Mouse (Mus musculus): ENCODE measurements around the gene Fermt3.
"Not testable (repeated sequence)": the region's sequence is repeated elsewhere in the genome, so short reads cannot be mapped to it uniquely, and the experiment has no call there.

The Fermt3 gene

DNA sequence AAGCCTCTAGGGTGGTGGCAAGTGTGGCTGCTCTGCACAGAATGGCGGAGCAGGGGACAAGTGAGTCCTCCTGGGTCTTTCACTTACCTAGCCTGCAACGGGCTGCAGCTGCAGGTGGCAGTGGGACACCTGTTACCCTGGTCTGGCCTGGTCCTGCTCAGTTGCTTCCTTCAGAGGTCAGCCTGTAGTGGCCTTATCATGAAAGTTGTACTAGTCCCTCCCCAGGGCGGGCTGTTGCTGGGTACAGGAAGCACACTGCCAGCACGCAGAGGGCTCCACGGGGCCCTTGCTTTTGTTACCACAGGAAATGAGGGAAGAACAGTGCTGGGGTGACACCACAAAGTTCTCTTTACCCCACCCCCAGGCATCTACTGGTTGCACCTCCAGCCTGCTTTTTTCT lies at the start of gene Fermt3:
Gene Fermt3 (minus strand): TSS at position 279 of the 400 bp plus-strand sequence.
- DNase-seq = no peak

DNA sequence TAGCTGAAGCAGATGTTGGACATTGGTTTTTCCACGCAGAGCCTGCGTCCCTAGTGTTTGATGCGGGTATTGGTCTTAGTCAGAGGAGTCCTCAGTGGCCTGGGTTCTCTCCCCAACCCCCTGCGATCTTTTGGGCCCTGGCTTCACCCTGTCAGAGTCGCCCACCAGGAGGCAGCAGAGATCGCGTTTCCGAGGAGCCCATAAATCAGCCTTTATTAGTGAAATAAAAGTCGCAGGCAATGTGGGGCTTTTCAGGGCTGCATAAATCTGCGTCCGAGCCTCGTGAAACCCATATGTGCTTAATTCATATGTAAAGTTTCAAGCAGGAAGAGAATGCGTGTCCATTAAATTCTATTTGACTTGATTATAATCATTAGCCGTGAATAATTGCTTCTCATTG lies 48.9 kb upstream of the Fermt3 start:
- peak; percentile 94 to 96 for DNase-seq

- no peak for DNase-seq
Observed at GRCm38 (mm10) chr19:7067344-7068050, 48.2 kb upstream of the Fermt3 start.

DNA sequence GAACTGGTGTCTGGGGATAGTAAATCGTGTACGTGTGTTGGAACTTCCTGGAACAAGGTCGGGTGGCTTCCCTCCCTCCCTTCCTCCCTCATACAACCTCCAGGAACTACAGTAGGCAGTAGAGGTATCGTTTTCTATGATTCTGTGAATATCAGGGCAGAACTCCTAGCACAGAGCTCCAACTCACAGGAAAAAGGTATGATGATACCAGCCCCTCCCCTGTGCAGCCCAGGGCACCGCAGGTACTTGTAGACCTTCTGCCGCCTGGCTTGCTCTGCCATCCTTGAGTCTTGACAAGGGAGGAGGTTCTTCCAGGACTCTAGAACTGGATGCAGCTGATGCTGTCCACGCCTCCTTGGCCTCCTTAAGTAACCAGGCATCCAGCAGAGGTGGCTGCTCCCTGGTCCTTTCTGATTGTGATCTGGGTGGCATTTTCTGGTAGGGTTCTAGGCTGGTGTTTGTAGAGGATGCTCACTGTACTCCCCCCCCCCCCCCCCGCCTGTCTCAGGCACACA lies 47.6 kb upstream of the Fermt3 start:
- DNase-seq = peak in 1 of 2 experiments; percentile 34

DNA sequence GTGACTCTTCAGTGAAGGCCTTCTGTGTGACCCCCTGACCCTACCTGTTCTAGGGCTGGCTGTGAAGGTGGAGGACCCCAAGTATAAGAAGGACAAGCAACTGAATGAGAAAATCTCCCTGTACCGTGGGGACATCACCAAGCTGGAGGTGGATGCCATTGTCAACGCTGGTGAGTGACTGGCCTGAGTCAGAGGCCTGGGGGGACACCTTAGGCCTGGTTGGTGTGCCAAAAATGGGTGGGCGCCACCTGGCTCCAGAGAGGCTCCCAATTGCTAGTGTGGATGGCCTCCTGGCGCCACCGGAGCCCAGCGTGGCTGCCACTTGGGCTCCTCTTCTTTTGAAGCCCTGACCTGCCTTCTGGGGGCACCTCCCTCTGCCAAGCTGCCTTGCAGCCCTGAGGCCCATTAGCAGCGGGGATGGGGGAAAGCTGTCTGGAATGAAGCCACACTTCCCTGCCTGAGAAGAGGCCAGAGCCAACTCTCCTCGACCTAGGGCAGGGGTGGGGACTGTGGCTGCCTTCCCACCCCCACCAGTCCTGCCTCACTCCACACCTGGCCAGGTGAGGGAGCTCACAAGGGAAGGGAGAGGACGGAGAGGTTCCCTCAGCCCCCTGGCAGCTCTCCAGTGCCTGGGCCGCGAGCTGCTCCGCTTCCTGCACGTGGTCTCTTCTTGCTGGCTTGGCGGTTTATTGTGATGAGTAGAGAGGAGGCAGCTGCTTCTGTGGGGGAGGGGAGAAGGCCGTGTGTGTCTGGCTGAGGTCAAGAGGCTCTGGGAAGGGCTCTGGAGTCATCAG lies 47.0 kb upstream of the Fermt3 start:
- peak; percentile 64 to 83 for DNase-seq

DNA sequence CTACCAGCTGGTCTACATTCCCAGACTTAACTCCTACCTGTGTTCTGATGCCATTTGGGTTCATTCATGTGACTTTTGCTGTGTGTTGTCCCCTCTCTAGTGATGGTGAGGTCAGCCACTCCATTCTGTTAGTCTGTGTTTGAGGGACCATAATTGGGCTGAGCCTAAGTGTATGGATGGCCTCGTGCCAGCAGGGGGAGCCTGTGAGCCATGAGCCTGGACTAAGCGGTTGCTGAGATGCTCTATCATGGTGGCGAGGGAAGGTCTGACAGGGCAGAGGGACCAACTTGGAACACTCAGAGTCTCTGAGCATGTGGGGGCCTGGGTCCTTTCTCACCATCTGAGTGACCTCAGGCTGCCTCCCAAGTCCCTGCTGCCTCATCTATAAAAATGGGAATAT lies 45.3 kb upstream of the Fermt3 start:
- peak; percentile 94 to 95 for DNase-seq

GRCm38 (mm10) chr19:7062916-7063315 lies 43.6 kb upstream of the Fermt3 start:
- peak in 1 of 2 experiments; percentile 50 for DNase-seq

DNA sequence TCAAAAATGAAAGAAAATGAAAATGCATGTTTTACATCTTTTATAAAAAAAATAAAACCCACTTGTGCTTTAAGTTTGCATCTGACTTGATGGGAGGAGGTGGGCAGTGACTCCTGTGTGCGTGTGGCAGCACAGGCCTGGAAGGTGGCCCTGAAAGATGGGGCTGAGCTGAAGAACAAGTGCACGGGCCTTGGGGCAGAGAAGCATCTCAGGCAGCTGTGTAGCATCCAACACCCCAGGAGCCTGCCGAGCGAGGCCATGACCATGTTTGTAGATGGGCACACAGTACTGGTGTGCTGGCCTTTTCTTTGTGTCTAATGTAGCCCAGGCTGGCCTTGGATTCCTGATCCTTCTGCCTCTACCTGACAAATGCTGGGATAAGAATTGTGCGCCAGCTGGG lies 42.8 kb upstream of the Fermt3 start:
- no peak for DNase-seq

DNA sequence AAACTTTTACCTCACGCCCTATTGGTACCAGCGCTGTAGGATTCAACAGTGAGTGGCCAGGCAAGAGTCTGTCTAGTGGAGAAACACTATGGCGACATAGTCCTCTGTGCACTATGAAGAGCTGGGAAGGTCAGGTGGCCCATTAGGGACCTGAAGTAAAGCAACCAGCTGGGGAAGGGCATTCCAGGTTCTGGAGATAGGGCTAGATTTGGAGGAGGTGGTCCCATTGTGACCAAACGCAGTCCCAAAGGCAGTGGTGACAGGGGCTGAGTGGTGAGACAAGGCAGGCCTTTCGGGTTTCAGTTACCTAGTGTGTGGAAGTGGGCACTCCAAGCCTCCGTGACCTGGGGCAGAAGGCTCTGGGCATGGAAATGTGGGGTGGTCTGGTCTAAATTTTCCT lies 39.3 kb upstream of the Fermt3 start:
- no peak for DNase-seq

GRCm38 (mm10) chr19:7057722-7058207 lies 38.5 kb upstream of the Fermt3 start:
- DNase-seq = peak; percentile 62 to 76

GRCm38 (mm10) chr19:7057126-7057721 lies 38.0 kb upstream of the Fermt3 start:
- peak; percentile 56 to 79 for DNase-seq

- peak; percentile 76 to 80 for DNase-seq
Observed at GRCm38 (mm10) chr19:7056248-7057087, 37.2 kb upstream of the Fermt3 start, which contains the start of gene Macrod1. Gene Macrod1, plus strand, starts transcription at chr19:7056810.

DNA sequence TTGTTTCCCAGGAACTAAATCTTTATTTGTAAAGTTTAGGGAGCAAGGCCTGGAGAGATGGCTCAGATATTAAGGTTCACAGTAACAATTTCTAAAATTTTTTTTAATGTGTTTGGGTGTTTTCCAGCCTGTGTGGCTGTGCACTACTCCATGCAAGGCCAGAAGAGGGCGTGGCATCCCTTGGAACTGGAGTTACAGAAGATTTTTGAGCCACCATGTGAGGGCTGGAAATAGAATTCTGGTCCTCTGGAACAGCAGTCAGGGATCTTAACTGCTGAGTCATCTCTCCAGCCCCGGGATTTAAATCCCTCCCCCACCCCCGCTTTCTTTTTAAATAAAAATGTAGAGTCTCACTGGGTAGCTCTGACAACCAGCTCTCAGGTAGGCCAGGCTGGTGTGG lies 35.9 kb upstream of the Fermt3 start:
- no peak for DNase-seq

DNA sequence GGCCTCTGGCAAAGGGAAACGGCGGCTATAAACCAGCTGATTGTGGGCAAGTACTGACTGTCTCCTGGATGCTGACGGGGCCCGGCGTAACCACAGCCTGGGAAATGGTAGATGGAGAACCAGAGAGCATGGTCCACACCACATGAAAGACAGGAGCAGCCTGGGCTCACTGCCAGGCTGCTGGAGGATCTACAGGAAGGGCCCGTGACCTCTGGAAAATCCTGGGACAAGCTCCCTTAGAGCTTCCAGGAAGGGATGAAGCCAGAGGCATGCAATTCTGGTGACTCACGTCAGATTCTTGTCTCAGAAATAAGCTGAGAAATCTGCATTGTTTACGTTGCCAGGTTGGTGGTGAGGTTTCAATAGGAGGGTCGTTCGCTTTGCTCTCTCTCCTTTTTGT lies 35.5 kb upstream of the Fermt3 start:
- no peak for DNase-seq

DNA sequence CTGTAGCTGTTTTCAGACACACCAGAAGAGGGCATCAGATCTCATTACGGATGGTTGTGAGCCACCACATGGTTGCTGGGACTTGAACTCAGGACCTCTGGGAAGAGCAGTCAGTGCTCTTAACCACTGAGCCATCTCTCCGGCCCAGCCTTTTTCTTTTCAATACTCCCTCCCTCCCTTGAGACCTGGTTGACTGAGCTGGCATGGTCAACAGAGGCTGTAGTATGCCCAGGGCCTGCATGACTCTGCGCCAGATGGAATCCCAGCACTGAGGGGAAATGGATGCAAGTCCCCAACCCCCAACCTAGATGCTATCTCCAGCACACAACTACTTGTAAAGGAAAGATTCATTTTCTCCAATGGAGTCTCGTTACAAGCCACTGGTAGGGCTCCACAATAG lies 34.1 kb upstream of the Fermt3 start:
- not testable (repeated sequence) for DNase-seq

DNA sequence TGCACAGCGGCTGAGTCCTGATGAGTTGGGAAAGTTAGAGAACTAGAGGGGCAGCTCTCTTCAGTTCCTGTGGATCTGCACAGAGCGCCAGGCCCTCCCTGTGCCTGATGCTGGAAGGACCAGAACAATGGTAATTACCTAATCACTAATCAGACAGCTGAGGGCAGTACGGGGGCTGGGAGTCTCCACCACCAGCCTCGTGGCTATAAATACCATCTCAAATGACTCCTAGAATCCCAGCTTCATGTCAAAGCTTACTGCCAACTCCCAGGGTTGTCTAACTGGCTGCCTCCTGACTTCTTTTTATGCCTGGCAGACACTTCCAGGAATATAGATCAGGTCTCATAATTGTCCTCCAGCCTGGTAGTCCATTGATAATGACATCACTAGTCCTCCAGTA lies 25.4 kb upstream of the Fermt3 start:
- no peak for DNase-seq

DNA sequence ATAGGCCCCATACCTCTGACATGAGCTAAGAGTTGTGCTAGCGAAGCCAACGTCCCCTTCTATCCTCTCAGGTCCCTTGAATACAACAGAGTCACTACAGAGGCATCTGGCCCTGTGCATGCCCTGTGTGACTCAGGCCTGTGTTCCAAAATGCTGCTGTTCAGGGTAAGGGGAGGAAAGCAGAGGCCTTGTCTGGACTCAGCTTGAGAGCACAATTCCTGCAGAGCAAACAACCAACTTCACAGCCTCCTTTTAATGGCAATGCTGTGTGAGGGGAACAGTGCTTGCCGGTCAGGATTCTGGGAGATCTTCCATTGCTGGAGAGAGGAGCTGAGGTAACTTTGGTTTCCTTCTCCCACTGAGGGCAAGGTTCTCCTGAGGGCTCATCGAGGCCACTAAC lies 25.0 kb upstream of the Fermt3 start:
- no peak for DNase-seq

DNA sequence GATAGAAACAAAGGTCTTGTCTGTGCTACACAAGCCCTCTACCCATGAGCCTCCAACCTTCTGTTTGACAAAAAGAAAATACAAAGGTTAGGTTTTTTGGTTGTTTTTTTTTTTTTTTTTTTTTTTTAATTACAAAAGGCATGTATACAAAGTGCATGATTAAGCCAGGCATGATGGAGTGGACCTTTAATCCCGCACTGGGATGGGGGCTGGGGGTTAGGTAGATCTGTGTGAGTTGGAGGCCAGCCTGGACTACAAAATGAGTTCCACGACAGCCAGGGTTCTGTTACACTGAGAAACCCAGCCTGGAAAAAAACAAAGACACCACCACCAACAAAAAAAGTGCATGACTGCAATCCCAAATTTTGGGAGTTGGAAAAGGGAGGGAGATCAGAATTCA lies 21.9 kb upstream of the Fermt3 start:
- peak in 1 of 2 experiments; percentile 21 for DNase-seq

GRCm38 (mm10) chr19:7040637-7041130 lies 21.4 kb upstream of the Fermt3 start:
- DNase-seq = no peak

GRCm38 (mm10) chr19:7039841-7040636 lies 20.8 kb upstream of the Fermt3 start, which contains the start of gene Stip1:
Gene Stip1, minus strand, starts transcription at chr19:7039967.
- DNase-seq = peak; percentile 99

- peak; percentile 74 to 83 for DNase-seq
Observed at GRCm38 (mm10) chr19:7039088-7039720, 19.9 kb upstream of the Fermt3 start.
